In genomic region chr11:75796536-75797246, GRCm38 (mm10) we compare ENCODE assay signal across 9 mouse cellular contexts. TPM values are rescaled to one million over a fixed set of nuclear protein-coding genes. Genes with fewer than 3 reads are reported as not detected.
DNase-seq lines count a peak whose midpoint lies in the region; ATAC-seq and TF ChIP-seq lines count a peak whose summit lies in the region.
"Had no signal": no experiment of that assay in that cellular context is flagged by ENCODE, and none has a peak within 500 bp of the region (broad histone marks: within the 10 kb centered on the region; RNA-seq: fewer than 3 reads in every experiment).

No protein-coding gene starts in this region.

- no peaks in the 10 kb centered on the region for H3K36me3 ChIP-seq in liver, postnatal 0 days (replicated peaks; ENCODE audit: insufficient read depth, low read length)
- H3K36me3 ChIP-seq in liver, embryonic 11.5 days (ENCODE audit: control insufficient read depth, insufficient read depth, low read length) = no peaks in the 10 kb centered on the region
- no peaks in the 10 kb centered on the region for H3K36me3 ChIP-seq in hindbrain, embryonic 11.5 days (ENCODE audit: control insufficient read depth, insufficient read depth, low read length)
- H3K36me3 ChIP-seq in neural tube, embryonic 14.5 days (ENCODE audit: control insufficient read depth, insufficient read depth, low read length) = no peaks in the 10 kb centered on the region

- peaks cover 45% of the 10 kb centered on the region for H3K27me3 ChIP-seq in liver, postnatal 0 days (ENCODE audit: insufficient read depth, low read length)
- peaks cover 73% of the 10 kb centered on the region for H3K27me3 ChIP-seq in liver, embryonic 11.5 days (replicated peaks; ENCODE audit: control insufficient read depth, insufficient read depth, low read length)
- peaks cover 42% of the 10 kb centered on the region for H3K27me3 ChIP-seq in hindbrain, embryonic 11.5 days (ENCODE audit: control insufficient read depth, insufficient read depth, low read length)
- peaks cover 21% of the 10 kb centered on the region for H3K27me3 ChIP-seq in neural tube, embryonic 14.5 days (ENCODE audit: control insufficient read depth, insufficient read depth, low read length)

- peak; percentile 34; the same call in 1 of the 2 replicates for TF ChIP-seq EP300 in liver, postnatal 0 days (IDR thresholded peaks at IDR 0.05; ENCODE audit: low read depth)

- no peak overlapping the region for H3K4me2 ChIP-seq in liver, postnatal 0 days (ENCODE audit: low read depth, low read length)
- H3K4me2 ChIP-seq in liver, embryonic 11.5 days = no peak overlapping the region
- peak overlapping the region; percentile 70 for H3K4me2 ChIP-seq in hindbrain, embryonic 11.5 days (replicated peaks; ENCODE audit: low read depth, low read length)
- H3K4me2 ChIP-seq in neural tube, embryonic 14.5 days (ENCODE audit: low read depth, low read length) = no peak overlapping the region

- H3K4me3 ChIP-seq in liver, postnatal 0 days (ENCODE audit: low read depth, low read length) = no peak overlapping the region
- H3K4me3 ChIP-seq in liver, embryonic 11.5 days (ENCODE audit: low read depth, low read length) = no peak overlapping the region
- H3K4me3 ChIP-seq in hindbrain, embryonic 11.5 days (ENCODE audit: low read depth, low read length) = no peak overlapping the region; the same call in 1 of the 2 replicates
- no peak overlapping the region for H3K4me3 ChIP-seq in neural tube, embryonic 14.5 days (ENCODE audit: low read depth, low read length)

- no peak overlapping the region for H3K27ac ChIP-seq in liver, postnatal 0 days (ENCODE audit: low read depth)
- H3K27ac ChIP-seq in liver, embryonic 11.5 days (ENCODE audit: low read depth, low read length) = no peak overlapping the region
- no peak overlapping the region for H3K27ac ChIP-seq in hindbrain, embryonic 11.5 days (ENCODE audit: low read depth, low read length)
- no peak overlapping the region for H3K27ac ChIP-seq in neural tube, embryonic 14.5 days (ENCODE audit: low read depth, low read length)

- ATAC-seq in liver, postnatal 0 days = peak; percentile 62; the same call in 1 of the 2 replicates
- ATAC-seq in liver, embryonic 11.5 days (replicated peaks; ENCODE audit: low FRiP score) = no peak
- ATAC-seq in hindbrain, embryonic 11.5 days (ENCODE audit: low FRiP score) = no peak
- ATAC-seq in neural tube, embryonic 14.5 days (ENCODE audit: low read depth) = no peak

- no peak overlapping the region for H3K9ac ChIP-seq in liver, postnatal 0 days (replicated peaks)
- H3K9ac ChIP-seq in liver, embryonic 11.5 days (ENCODE audit: low read depth, low read length) = no peak overlapping the region
- no peak overlapping the region for H3K9ac ChIP-seq in hindbrain, embryonic 11.5 days (ENCODE audit: low read depth, low read length)
- H3K9ac ChIP-seq in neural tube, embryonic 14.5 days (replicated peaks; ENCODE audit: low read depth, low read length) = peak overlapping the region; percentile 55; the same call in 1 of the 2 replicates

- H3K9me3 ChIP-seq in liver, postnatal 0 days (ENCODE audit: low read length) = no peaks in the 10 kb centered on the region
- H3K9me3 ChIP-seq in liver, embryonic 11.5 days (ENCODE audit: control insufficient read depth, low read length) = no peaks in the 10 kb centered on the region
- no peaks in the 10 kb centered on the region for H3K9me3 ChIP-seq in hindbrain, embryonic 11.5 days (ENCODE audit: control insufficient read depth, low read length)
- H3K9me3 ChIP-seq in neural tube, embryonic 14.5 days (ENCODE audit: control insufficient read depth, low read length) = no peaks in the 10 kb centered on the region

- WGBS in liver, postnatal 0 days (ENCODE audit: insufficient replicate concordance) = 64% methylated on average over 13 of the region's 13 CpGs
- WGBS in liver, embryonic 11.5 days = 65% methylated on average over 13 of the region's 13 CpGs
- 74% methylated on average over 13 of the region's 13 CpGs for WGBS in hindbrain, embryonic 11.5 days
- 68% methylated on average over 13 of the region's 13 CpGs for WGBS in neural tube, embryonic 14.5 days

- no peak for TF ChIP-seq CTCF in liver, postnatal 0 days (IDR thresholded peaks at IDR 0.05; ENCODE audit: low read depth)

- peak; percentile 25 for DNase-seq in cerebellum, adult 9-11 months
- DNase-seq in cerebellum, postnatal 14 days = no peak
- no peak for DNase-seq in liver, postnatal 0 days
- no peak for DNase-seq in liver, embryonic 11.5 days (ENCODE audit: low spot score)
- DNase-seq in hindbrain, embryonic 11.5 days (ENCODE audit: low spot score) = no peak
- no peak for DNase-seq in layer of hippocampus, adult 11-12 months (ENCODE audit: low spot score)
- DNase-seq in layer of hippocampus, adult 8-10 months (ENCODE audit: low spot score in 2 of 2) = no peak
- DNase-seq: kidney, adult 18-20 months had no signal

- no peaks in the 10 kb centered on the region; the same call in 1 of the 2 replicates for H3K4me1 ChIP-seq in liver, postnatal 0 days (ENCODE audit: insufficient read depth)
- H3K4me1 ChIP-seq in liver, embryonic 11.5 days (replicated peaks; ENCODE audit: control insufficient read depth, insufficient read depth, low read length) = 0 out of 2 replicates have a peak, but pooled peaks cover 2% of the 10 kb centered on the region
- H3K4me1 ChIP-seq in hindbrain, embryonic 11.5 days (replicated peaks; ENCODE audit: control insufficient read depth, insufficient read depth, low read length) = peaks cover 4% of the 10 kb centered on the region; the same call in 1 of the 2 replicates
- H3K4me1 ChIP-seq in neural tube, embryonic 14.5 days (ENCODE audit: control insufficient read depth, insufficient read depth, low read length) = peaks cover 12% of the 10 kb centered on the region; the same call in 1 of the 2 replicates

RNA-seq across cellular contexts. Expression of gene Doc2b, which starts 0.8 kb away (rescaled TPM):
- polyA plus RNA-seq in liver, postnatal 0 days (2015; fragmentation: Nextera tagmentation; extraction: Ambion mirVana) = not detected in 2 replicates
- 0.10 and 0.40 TPM in 2 replicates for polyA plus RNA-seq in liver, embryonic 11.5 days (2014; fragmentation: Nextera tagmentation; extraction: Ambion mirVana)
- polyA plus RNA-seq in hindbrain, embryonic 11.5 days (2014; fragmentation: Nextera tagmentation; extraction: Ambion mirVana) = 0.24 and 0.62 TPM in 2 replicates
- polyA plus RNA-seq in neural tube, embryonic 14.5 days (2014; fragmentation: Nextera tagmentation; extraction: Ambion mirVana) = 2.1 and 2.3 TPM in 2 replicates
- 100 to 1,000 TPM in 2 of 4 experiments, 10 to 100 TPM in 2; 60.4 to 104 (median 86.0) TPM for total RNA-seq in layer of hippocampus, adult 8-10 months (2022)
